Mouse (Mus musculus) fat pad, adult 2 months (tissue): Measurements from ENCODE around the gene Crebrf.

Source experiments
- DNase-seq: peaks from one replicate; pipeline ENCODE4 v3.0.0-alpha.2; 2011; ENCODE audit warnings: low read depth, low spot score; ENCODE audit errors: extremely low read depth

Gene Crebrf

GRCm38 (mm10) chr17:26816810-26817209, 101.4 kb downstream of the Crebrf start:
- DNase-seq: no peak

GRCm38 (mm10) chr17:26817776-26818175, 102.3 kb downstream of the Crebrf start:
- DNase-seq: no peak

DNA sequence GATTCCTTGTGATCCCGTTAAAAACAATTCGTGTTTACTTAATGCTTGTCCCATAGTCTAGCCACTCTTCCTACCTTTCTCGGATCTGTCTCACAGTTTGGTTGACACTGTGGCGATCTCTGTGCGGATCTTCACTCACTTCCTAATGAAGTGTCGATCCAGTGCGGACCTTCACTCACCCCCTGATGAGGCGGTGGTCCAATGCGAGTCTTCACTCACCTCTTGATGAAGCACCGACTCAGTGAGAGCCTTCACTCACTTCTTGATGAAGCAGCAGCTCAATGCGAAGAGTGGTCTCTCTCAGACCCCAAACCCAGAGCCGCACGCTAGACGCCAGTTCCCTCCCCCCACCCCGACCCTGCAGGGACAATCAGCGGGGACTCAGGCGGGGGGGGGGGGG, 110.7 kb downstream of the Crebrf start:
- no peak for DNase-seq
